15 mouse cellular contexts compared by ENCODE assay signal in the genomic region with DNA sequence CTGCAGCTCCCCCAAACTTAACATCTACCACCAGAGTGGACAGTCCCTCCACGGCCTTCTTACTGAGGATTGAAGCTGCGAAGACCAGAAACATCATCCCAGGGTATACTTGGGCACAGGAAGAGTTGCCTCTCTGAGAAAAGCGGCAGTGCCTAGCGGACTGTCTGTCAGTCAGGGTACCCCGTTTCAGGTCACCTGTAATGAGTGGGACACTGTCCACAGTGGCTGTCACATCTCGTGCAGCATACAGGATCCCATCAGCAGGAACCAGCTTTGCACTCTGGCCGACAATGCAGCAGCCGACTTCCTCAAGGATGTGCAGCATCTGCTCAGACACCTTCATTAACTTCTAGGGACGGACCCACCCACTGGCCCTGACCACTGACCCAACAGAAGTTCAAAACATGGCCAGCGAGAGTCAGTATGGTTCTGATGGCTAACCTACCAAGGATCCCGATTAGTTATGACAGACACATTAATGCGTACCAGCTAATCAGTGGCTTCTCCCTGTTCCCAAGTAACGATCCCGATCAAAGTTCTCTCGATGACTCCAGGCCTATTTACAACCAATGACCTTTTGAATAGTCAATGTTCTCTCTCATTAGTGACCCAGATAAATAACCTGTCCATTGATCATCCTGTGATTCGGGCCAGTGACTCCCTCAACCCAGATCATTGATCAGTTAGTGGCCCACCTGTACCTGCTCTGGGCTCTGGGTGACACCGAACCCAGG. TPM values are rescaled to one million over a fixed set of nuclear protein-coding genes. Genes with fewer than 3 reads are reported as not detected.
A peak's percentile ranks its signal among the peaks of the same experiment; 100 is the strongest.
DNase-seq lines count a peak whose midpoint lies in the region; ATAC-seq and TF ChIP-seq lines count a peak whose summit lies in the region.
"Had no signal": no experiment of that assay in that cellular context is flagged by ENCODE, and none has a peak within 500 bp of the region (broad histone marks: within the 10 kb centered on the region; RNA-seq: fewer than 3 reads in every experiment).

No protein-coding gene starts in this region.

- H3K4me2 ChIP-seq in heart, embryonic 12.5 days, result 0 out of 2 replicates have a peak overlapping the region, but pooled peaks have one; percentile 85
- H3K4me2 ChIP-seq in midbrain, embryonic 14.5 days (ENCODE audit: low read length), result no peak overlapping the region; the same call in 1 of the 2 replicates
- peak overlapping the region; percentile 91; the same call in 1 of the 2 replicates for H3K4me2 ChIP-seq in hindbrain, embryonic 15.5 days
- H3K4me2 ChIP-seq in midbrain, postnatal 0 days (ENCODE audit: low read depth, low read length, poor library complexity, severe bottlenecking), result peak overlapping the region; percentile 84

- H3K27ac ChIP-seq in heart, embryonic 12.5 days (ENCODE audit: poor library complexity, severe bottlenecking), result no peak overlapping the region
- no peak overlapping the region for H3K27ac ChIP-seq in midbrain, embryonic 10.5 days (replicated peaks)
- no peak overlapping the region for H3K27ac ChIP-seq in midbrain, embryonic 14.5 days (replicated peaks; ENCODE audit: low read depth, low read length)
- no peak overlapping the region for H3K27ac ChIP-seq in hindbrain, embryonic 15.5 days (replicated peaks)
- no peak overlapping the region for H3K27ac ChIP-seq in midbrain, postnatal 0 days (ENCODE audit: low read depth, low read length)

- peaks cover 38% of the 10 kb centered on the region for H3K4me1 ChIP-seq in heart, embryonic 12.5 days (replicated peaks)
- H3K4me1 ChIP-seq in midbrain, embryonic 10.5 days, result peaks cover 52% of the 10 kb centered on the region
- peaks cover 19% of the 10 kb centered on the region for H3K4me1 ChIP-seq in midbrain, embryonic 14.5 days (ENCODE audit: control insufficient read depth, insufficient read depth, low read length)
- peaks cover 36% of the 10 kb centered on the region for H3K4me1 ChIP-seq in hindbrain, embryonic 15.5 days (replicated peaks)
- peaks cover 16% of the 10 kb centered on the region for H3K4me1 ChIP-seq in midbrain, postnatal 0 days (ENCODE audit: insufficient read depth, low read length)

- H3K27me3 ChIP-seq in heart, embryonic 12.5 days (replicated peaks), result peaks cover 38% of the 10 kb centered on the region
- peaks cover 53% of the 10 kb centered on the region for H3K27me3 ChIP-seq in midbrain, embryonic 10.5 days (ENCODE audit: low read depth, poor library complexity, severe bottlenecking)
- H3K27me3 ChIP-seq in midbrain, embryonic 14.5 days (ENCODE audit: control insufficient read depth, insufficient read depth, low read length), result peaks cover 38% of the 10 kb centered on the region
- peaks cover 39% of the 10 kb centered on the region for H3K27me3 ChIP-seq in hindbrain, embryonic 15.5 days
- H3K27me3 ChIP-seq in midbrain, postnatal 0 days (ENCODE audit: insufficient read depth, low read length), result peaks cover 32% of the 10 kb centered on the region

- H3K4me3 ChIP-seq in heart, embryonic 12.5 days, result no peak overlapping the region
- peak overlapping the region; percentile 76; the same call in 1 of the 2 replicates for H3K4me3 ChIP-seq in midbrain, embryonic 10.5 days
- no peak overlapping the region for H3K4me3 ChIP-seq in midbrain, embryonic 14.5 days (replicated peaks; ENCODE audit: low read depth, low read length)
- peak overlapping the region; percentile 92; the same call in 1 of the 2 replicates for H3K4me3 ChIP-seq in hindbrain, embryonic 15.5 days
- H3K4me3 ChIP-seq in midbrain, postnatal 0 days (ENCODE audit: low read depth, low read length), result no peak overlapping the region

- WGBS in heart, embryonic 12.5 days, result 89% methylated on average over 17 of the region's 17 CpGs
- 92% methylated on average over 17 of the region's 17 CpGs for WGBS in midbrain, embryonic 10.5 days
- WGBS in midbrain, embryonic 14.5 days, result 93% methylated on average over 17 of the region's 17 CpGs
- 93% methylated on average over 17 of the region's 17 CpGs for WGBS in hindbrain, embryonic 15.5 days
- 93% methylated on average over 17 of the region's 17 CpGs for WGBS in midbrain, postnatal 0 days

- H3K9ac ChIP-seq in heart, embryonic 12.5 days, result peak overlapping the region; percentile 78; the same call in 1 of the 2 replicates
- no peak overlapping the region; the same call in 1 of the 2 replicates for H3K9ac ChIP-seq in midbrain, embryonic 14.5 days (replicated peaks; ENCODE audit: low read length)
- no peak overlapping the region for H3K9ac ChIP-seq in hindbrain, embryonic 15.5 days
- no peak overlapping the region; the same call in 1 of the 2 replicates for H3K9ac ChIP-seq in midbrain, postnatal 0 days (replicated peaks; ENCODE audit: low read length, poor library complexity, severe bottlenecking)

- H3K36me3 ChIP-seq in heart, embryonic 12.5 days, result peaks cover 26% of the 10 kb centered on the region
- peaks cover 30% of the 10 kb centered on the region for H3K36me3 ChIP-seq in midbrain, embryonic 10.5 days
- H3K36me3 ChIP-seq in midbrain, embryonic 14.5 days (ENCODE audit: control insufficient read depth, insufficient read depth, low read length), result peaks cover 28% of the 10 kb centered on the region
- peaks cover 23% of the 10 kb centered on the region for H3K36me3 ChIP-seq in hindbrain, embryonic 15.5 days
- H3K36me3 ChIP-seq in midbrain, postnatal 0 days (ENCODE audit: insufficient read depth, low read length), result peaks cover 21% of the 10 kb centered on the region

- TF ChIP-seq CTCF in midbrain, postnatal 0 days (IDR thresholded peaks at IDR 0.05), result no peak

- no peaks in the 10 kb centered on the region for H3K9me3 ChIP-seq in heart, embryonic 12.5 days (replicated peaks)
- no peaks in the 10 kb centered on the region for H3K9me3 ChIP-seq in midbrain, embryonic 10.5 days (replicated peaks)
- no peaks in the 10 kb centered on the region for H3K9me3 ChIP-seq in midbrain, embryonic 14.5 days (ENCODE audit: control insufficient read depth, low read length)
- H3K9me3 ChIP-seq in hindbrain, embryonic 15.5 days, result no peaks in the 10 kb centered on the region
- no peaks in the 10 kb centered on the region for H3K9me3 ChIP-seq in midbrain, postnatal 0 days (ENCODE audit: low read length)
- H3K9me3 ChIP-seq: liver, embryonic 13.5 days had no signal

- no peak for ATAC-seq in heart, embryonic 12.5 days (ENCODE audit: insufficient number of reproducible peaks, low FRiP score)
- ATAC-seq in midbrain, embryonic 14.5 days (ENCODE audit: low FRiP score, low TSS enrichment), result no peak
- no peak for ATAC-seq in hindbrain, embryonic 15.5 days (ENCODE audit: low FRiP score, low read depth)
- ATAC-seq in midbrain, postnatal 0 days (ENCODE audit: low FRiP score), result no peak
- no peak for ATAC-seq in monocyte, adult 5-6 weeks (replicated peaks; ENCODE audit: insufficient number of reproducible peaks, low FRiP score, low TSS enrichment, poor library complexity, severe bottlenecking)
- ATAC-seq: CD4-positive, CD25-positive, alpha-beta regulatory T cell, adult 4 months had no signal

- no peak for DNase-seq in heart, adult 9 months (ENCODE audit: low spot score in 2 of 2)
- no peak for DNase-seq in midbrain, embryonic 10.5 days (ENCODE audit: low spot score)
- DNase-seq in midbrain, embryonic 14.5 days, result no peak
- no peak for DNase-seq in midbrain, postnatal 0 days (ENCODE audit: low spot score)
- DNase-seq in layer of hippocampus, adult 11-12 months (ENCODE audit: low spot score), result no peak
- DNase-seq: liver, embryonic 13.5 days; thymus, adult 2 months had no signal

RNA-seq across cellular contexts. Expression of a gene that starts 1.3 kb away (rescaled TPM):
- 5.6 TPM in 2 replicates for polyA plus RNA-seq in heart, embryonic 12.5 days (2016; fragmentation: Nextera tagmentation; extraction: Ambion mirVana)
- polyA plus RNA-seq in midbrain, embryonic 10.5 days (2016; fragmentation: Nextera tagmentation; extraction: Ambion mirVana), result 6.4 and 7.1 TPM in 2 replicates
- 12.2 and 20.7 TPM in 2 replicates for polyA plus RNA-seq in midbrain, embryonic 14.5 days (2014; fragmentation: Nextera tagmentation; extraction: Ambion mirVana)
- 17.1 and 17.8 TPM in 2 replicates for polyA plus RNA-seq in hindbrain, embryonic 15.5 days (2015; fragmentation: Nextera tagmentation; extraction: Ambion mirVana)
- total RNA-seq in midbrain, postnatal 0 days (2014; rRNA removed), result 24.9 and 36.1 TPM in 2 replicates
- 23.1 and 26.5 TPM in 2 replicates for polyA plus RNA-seq in midbrain, postnatal 0 days (2015; fragmentation: Nextera tagmentation; extraction: Ambion mirVana)
- 5.4 to 9.4 TPM (median 6.3 TPM) in 3 replicates for total RNA-seq in monocyte, adult 5-6 weeks (2017)

RNA-seq across cellular contexts. Expression of a gene that starts 1.9 kb away (rescaled TPM):
- polyA plus RNA-seq in heart, embryonic 12.5 days (2016; fragmentation: Nextera tagmentation; extraction: Ambion mirVana), result 1.3 and 1.6 TPM in 2 replicates
- polyA plus RNA-seq in midbrain, embryonic 10.5 days (2016; fragmentation: Nextera tagmentation; extraction: Ambion mirVana), result 1.5 and 1.6 TPM in 2 replicates
- polyA plus RNA-seq in midbrain, embryonic 14.5 days (2014; fragmentation: Nextera tagmentation; extraction: Ambion mirVana), result 2.7 and 3.0 TPM in 2 replicates
- polyA plus RNA-seq in hindbrain, embryonic 15.5 days (2015; fragmentation: Nextera tagmentation; extraction: Ambion mirVana), result 1.8 and 2.6 TPM in 2 replicates
- total RNA-seq in midbrain, postnatal 0 days (2014; rRNA removed), result 4.6 and 7.0 TPM in 2 replicates
- 3.1 and 3.6 TPM in 2 replicates for polyA plus RNA-seq in midbrain, postnatal 0 days (2015; fragmentation: Nextera tagmentation; extraction: Ambion mirVana)
- total RNA-seq in monocyte, adult 5-6 weeks (2017), result 0.57 TPM in 1 of 3 replicates, not detected in the others
- polyA plus RNA-seq: CD4-positive, CD25-positive, alpha-beta regulatory T cell, adult 4 months had no signal

RNA-seq across cellular contexts. Expression of a gene that starts 4.1 kb away (rescaled TPM):
- polyA plus RNA-seq in heart, embryonic 12.5 days (2016; fragmentation: Nextera tagmentation; extraction: Ambion mirVana), result 0.27 and 0.44 TPM in 2 replicates
- polyA plus RNA-seq in midbrain, embryonic 10.5 days (2016; fragmentation: Nextera tagmentation; extraction: Ambion mirVana), result 0.11 and 0.99 TPM in 2 replicates
- polyA plus RNA-seq in midbrain, embryonic 14.5 days (2014; fragmentation: Nextera tagmentation; extraction: Ambion mirVana), result 0.74 and 0.82 TPM in 2 replicates
- 2.7 and 4.5 TPM in 2 replicates for polyA plus RNA-seq in hindbrain, embryonic 15.5 days (2015; fragmentation: Nextera tagmentation; extraction: Ambion mirVana)
- 2.2 and 10.7 TPM in 2 replicates for total RNA-seq in midbrain, postnatal 0 days (2014; rRNA removed)
- polyA plus RNA-seq in midbrain, postnatal 0 days (2015; fragmentation: Nextera tagmentation; extraction: Ambion mirVana), result 6.7 and 8.6 TPM in 2 replicates
- not detected in 3 replicates for total RNA-seq in monocyte, adult 5-6 weeks (2017)
- polyA plus RNA-seq: kidney, embryonic 14.5 days had no signal

RNA-seq across cellular contexts. Expression of a gene that starts 9.7 kb away (rescaled TPM):
- polyA plus RNA-seq in heart, embryonic 12.5 days (2016; fragmentation: Nextera tagmentation; extraction: Ambion mirVana), result 0.09 TPM in 1 of 2 replicates, not detected in the other
- polyA plus RNA-seq in midbrain, embryonic 10.5 days (2016; fragmentation: Nextera tagmentation; extraction: Ambion mirVana), result not detected in 2 replicates
- 0.08 TPM in 1 of 2 replicates, not detected in the other for polyA plus RNA-seq in midbrain, embryonic 14.5 days (2014; fragmentation: Nextera tagmentation; extraction: Ambion mirVana)
- polyA plus RNA-seq in hindbrain, embryonic 15.5 days (2015; fragmentation: Nextera tagmentation; extraction: Ambion mirVana), result 0.07 TPM in 1 of 2 replicates, not detected in the other
- total RNA-seq in midbrain, postnatal 0 days (2014; rRNA removed), result 0.14 and 0.22 TPM in 2 replicates
- not detected in 2 replicates for polyA plus RNA-seq in midbrain, postnatal 0 days (2015; fragmentation: Nextera tagmentation; extraction: Ambion mirVana)
- total RNA-seq in monocyte, adult 5-6 weeks (2017), result not detected in 3 replicates
- total RNA-seq: adrenal gland, adult 18-20 months; heart, postnatal 25 days had no signal
- polyA plus RNA-seq: CD4-positive, CD25-positive, alpha-beta regulatory T cell, adult 4 months; kidney, embryonic 14.5 days; liver, embryonic 13.5 days; Patski had no signal

RNA-seq across cellular contexts. Expression of a gene that starts 19.4 kb away (rescaled TPM):
- 112 and 116 TPM in 2 replicates for polyA plus RNA-seq in heart, embryonic 12.5 days (2016; fragmentation: Nextera tagmentation; extraction: Ambion mirVana)
- 191 and 197 TPM in 2 replicates for polyA plus RNA-seq in midbrain, embryonic 10.5 days (2016; fragmentation: Nextera tagmentation; extraction: Ambion mirVana)
- 106 and 111 TPM in 2 replicates for polyA plus RNA-seq in midbrain, embryonic 14.5 days (2014; fragmentation: Nextera tagmentation; extraction: Ambion mirVana)
- 113 and 120 TPM in 2 replicates for polyA plus RNA-seq in hindbrain, embryonic 15.5 days (2015; fragmentation: Nextera tagmentation; extraction: Ambion mirVana)
- total RNA-seq in midbrain, postnatal 0 days (2014; rRNA removed), result 87.1 and 88.8 TPM in 2 replicates
- polyA plus RNA-seq in midbrain, postnatal 0 days (2015; fragmentation: Nextera tagmentation; extraction: Ambion mirVana), result 88.0 and 96.9 TPM in 2 replicates
- total RNA-seq in monocyte, adult 5-6 weeks (2017), result 71.4 to 99.9 TPM (median 80.6 TPM) in 3 replicates

Comparison
In these comparisons a context has a peak if more than half of its experiments do, and no peak if none do; other contexts are left out.
1. H3K4me3 ChIP-seq: peak in midbrain, embryonic 10.5 days (single experiment) and hindbrain, embryonic 15.5 days (single experiment); none in heart, embryonic 12.5 days (single experiment), midbrain, embryonic 14.5 days (single experiment) and midbrain, postnatal 0 days (single experiment).